Mouse (Mus musculus) embryo, embryonic 11 days (tissue): ENCODE measurements around the gene Uba52.

Source experiments
- DNase-seq: peaks from one replicate; pipeline ENCODE4 v3.0.0-alpha.2; 2015

Uba52 gene

DNA sequence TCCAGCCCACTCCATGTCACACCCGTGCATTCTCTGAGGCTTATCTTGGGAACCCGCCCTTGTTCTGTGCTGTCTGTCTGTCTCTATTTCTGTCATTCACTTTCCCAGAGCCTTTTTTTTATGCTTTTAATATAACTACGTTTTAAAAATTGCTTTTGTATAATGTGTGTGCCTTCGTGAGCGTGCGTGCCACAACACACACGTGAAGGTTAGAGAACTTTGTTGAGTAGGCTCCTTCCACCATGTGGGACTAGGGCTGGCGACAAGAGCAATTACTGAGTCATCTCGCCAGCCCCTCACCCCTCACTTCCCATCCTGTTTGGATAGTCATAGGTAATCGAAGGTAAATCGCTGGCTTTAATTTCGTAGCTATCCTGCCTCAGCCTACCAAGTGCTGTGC lies 8.1 kb downstream of the Uba52 start:
- DNase-seq: no peak

- DNase-seq: peak; percentile 34
These were observed 8.6 kb downstream of the Uba52 start for GRCm38 (mm10) chr8:70501820-70502529.

- DNase-seq: peak; percentile 20
These were observed 10.0 kb downstream of the Uba52 start for GRCm38 (mm10) chr8:70500386-70501301.

DNA sequence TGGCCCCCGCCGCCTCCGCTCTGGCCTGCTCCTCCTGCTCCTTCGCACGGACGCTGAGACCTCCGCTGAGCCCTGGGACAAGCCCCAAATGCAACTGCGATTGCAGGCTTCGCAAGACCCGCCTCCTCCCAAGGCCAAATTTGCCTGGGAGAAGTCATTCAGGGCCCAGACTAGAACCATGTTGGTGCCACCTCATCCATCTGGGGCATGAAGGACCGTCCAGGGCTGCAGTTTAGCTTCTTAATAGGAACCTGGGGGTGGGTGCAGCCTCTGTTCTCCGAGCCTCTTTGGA lies 14.9 kb downstream of the Uba52 start:
- peak; percentile 42 for DNase-seq

- peak; percentile 13 for DNase-seq
These were observed 15.4 kb downstream of the Uba52 start for GRCm38 (mm10) chr8:70495001-70495770.

DNA sequence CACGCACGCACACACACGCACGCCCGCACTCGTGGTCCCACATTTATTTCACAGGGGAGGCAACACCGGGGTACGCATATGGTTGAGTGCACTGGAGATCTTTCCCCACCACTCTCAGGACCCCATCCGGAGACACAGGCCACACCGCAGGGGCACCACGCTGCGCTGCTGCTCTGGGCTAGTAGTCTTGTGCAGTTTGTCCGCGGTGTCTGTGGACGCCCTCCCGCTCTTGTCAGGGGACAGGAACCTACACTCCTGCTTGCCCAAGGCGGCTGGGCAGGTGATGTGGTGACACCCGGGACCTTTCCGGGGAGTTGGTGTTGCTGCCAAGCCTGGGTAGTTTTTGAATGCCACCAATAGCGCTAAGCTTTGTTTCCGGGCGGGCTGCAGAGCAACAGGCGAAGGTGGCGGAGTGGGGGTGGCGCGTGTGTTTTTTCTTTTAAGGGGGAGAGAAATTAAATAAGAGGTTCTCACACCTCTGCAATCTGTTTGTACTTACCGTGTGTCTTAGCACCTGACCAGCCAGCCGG lies 16.1 kb downstream of the Uba52 start:
- DNase-seq: peak; percentile 21

GRCm38 (mm10) chr8:70493692-70494415 lies 16.7 kb downstream of the Uba52 start:
- peak; percentile 24 for DNase-seq

DNA sequence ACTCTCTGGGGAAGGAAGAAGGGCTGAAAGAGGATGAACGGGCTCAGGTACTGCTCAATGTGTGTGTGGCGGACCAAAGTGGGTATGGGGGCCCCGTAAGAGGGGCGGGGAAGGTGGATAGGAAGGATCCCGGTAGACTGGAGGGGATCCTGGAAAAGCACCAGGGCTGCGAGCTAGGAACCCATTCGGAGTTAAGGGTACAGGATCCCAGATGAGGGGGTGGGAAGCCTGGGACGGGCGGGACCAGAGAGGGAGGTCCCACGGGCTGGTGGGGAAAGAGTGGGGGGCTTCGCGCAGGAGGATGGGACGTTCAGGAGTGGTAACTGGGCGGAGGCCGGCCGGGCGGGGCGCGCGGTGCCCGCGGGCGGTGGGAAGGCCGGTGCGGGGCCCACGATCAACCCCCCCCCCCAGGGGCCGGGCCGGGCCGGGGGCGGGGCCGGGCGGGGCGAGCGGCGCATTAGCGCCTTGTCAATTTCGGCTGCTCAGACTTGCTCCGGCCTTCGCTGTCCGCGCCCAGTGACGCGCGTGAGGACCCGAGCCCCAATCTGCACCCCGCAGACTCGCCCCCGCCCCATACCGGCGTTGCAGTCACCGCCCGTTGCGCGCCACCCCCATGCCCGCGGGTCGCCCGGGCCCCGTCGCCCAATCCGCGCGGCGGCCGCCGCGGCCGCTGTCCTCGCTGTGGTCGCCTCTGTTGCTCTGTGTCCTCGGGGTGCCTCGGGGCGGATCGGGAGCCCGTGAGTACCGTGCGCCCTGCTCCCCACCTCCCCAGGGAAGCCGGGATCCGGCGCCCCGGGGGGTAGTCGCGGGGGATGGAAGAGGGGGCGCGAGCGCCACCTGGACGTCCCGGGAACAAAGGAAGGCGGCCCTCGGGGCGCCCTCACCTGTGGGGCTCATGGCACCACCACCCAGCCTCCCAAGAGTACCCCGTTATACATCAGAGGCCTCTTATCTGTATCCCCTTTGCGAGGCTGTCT lies 17.6 kb downstream of the Uba52 start, which contains the start of gene Crlf1:
Gene Crlf1, plus strand, starts transcription at position 495 of the 977 bp plus-strand sequence.
- DNase-seq: peak; percentile 41

DNA sequence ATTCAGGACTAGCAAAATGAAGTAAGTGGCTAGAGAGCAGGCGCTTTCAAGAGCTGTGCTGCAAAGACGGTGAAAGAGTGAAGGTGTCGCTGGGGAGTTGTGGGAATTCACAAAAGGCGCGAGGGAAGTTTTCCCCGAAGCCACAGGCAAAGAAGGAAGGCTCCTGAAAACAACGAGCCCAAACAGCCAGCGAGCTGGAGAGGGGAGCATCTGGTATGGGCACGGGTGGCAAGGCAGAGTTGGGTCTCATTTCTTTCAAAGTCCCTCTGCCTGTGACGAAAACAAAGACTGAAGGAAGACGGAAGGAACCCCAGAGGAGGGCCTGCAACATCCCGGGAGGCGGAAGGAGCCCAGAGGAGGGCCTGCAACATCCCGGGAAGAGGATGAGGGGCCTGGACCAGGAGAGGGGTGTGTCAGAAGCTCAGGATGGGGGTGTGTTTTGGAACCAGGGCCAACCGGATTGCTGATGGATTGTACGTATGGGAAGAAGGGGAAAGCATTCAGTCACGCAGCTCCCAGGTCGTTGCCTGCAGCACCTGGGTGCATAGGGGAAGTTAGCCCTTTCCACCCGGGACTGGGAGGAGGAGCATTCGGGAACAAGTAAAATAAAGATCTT lies 19.6 kb downstream of the Uba52 start:
- peak; percentile 40 for DNase-seq

- peak; percentile 39 for DNase-seq
These were observed 20.3 kb downstream of the Uba52 start for GRCm38 (mm10) chr8:70490061-70490879.

DNA sequence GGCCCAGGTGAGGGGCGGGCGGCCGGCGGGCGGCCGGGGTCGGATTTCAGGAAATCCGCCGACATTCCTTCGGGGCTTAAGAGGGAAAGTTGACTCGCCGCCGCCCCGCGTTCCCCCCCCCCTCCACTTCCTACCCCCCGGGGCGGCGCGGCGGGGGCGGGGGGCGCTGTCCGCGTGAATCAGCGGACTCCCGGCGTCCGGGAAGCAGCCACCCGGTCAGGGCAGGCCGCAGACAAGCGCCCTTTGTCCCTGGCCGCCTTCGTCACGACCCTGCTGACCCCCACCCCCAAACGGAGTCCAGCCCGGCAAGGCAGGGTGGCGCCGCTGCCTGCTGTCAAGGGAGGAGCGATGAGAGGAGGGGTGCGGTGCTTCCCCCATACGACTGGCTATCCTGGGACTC lies 21.0 kb downstream of the Uba52 start:
- peak; percentile 57 for DNase-seq

DNA sequence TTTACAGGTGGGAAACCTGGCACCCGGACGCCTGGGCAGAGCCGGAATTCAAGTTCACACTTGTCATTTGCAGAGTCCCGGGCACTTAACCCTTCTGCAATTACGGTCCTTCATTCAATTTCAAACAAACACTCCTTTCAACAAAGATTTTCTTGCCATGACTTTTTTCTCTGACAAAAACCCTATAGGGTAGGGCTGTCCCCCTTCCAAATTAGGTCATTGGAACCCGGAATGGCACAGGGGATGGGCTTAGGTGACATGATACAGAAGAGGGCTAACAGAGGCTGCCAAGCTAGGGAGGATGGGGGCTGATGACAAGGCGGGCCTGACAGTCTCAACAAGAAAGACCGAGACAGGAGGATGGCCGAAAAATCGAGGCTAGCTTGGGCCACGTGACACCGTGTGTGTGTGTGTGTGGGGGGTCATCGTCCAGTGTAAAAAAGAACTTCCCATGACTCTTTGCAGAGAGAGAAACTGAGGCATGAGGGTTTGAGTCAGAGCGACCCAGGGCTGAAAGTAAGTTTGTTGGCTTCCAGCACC lies 21.6 kb downstream of the Uba52 start:
- DNase-seq: peak; percentile 39

GRCm38 (mm10) chr8:70487993-70488796 lies 22.4 kb downstream of the Uba52 start:
- peak; percentile 82 for DNase-seq

- peak; percentile 45 for DNase-seq
These were observed 23.6 kb downstream of the Uba52 start, which contains the start of gene Tmem59l for GRCm38 (mm10) chr8:70486941-70487520. Gene Tmem59l (minus strand): TSS chr8:70487358.

DNA sequence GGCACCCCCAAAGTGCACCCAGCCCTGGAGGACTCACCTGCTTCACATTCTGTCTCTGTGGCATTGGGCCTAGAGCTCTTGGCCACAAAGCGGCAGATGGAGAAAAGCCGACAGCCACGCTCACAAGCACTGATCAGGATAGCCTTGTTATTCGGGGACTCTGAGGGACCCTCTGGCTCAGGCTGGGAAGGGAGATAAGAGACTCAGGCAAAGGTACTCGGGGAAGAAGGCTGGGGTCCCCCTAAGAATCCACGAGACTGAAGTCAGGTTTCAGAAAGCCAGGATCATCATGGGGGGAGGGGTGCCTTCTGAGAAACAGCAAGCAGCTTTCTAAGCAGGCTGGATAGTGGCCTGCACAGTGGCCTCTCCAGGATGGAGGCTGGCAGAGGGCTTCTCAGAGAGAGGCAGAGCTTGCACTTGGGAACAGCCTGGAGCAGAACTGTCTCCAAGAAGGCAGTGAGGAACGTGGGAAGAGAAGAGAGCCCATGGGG lies 24.4 kb downstream of the Uba52 start:
- no peak for DNase-seq

- DNase-seq: no peak
These were observed 27.7 kb downstream of the Uba52 start for GRCm38 (mm10) chr8:70482943-70483342.

DNA sequence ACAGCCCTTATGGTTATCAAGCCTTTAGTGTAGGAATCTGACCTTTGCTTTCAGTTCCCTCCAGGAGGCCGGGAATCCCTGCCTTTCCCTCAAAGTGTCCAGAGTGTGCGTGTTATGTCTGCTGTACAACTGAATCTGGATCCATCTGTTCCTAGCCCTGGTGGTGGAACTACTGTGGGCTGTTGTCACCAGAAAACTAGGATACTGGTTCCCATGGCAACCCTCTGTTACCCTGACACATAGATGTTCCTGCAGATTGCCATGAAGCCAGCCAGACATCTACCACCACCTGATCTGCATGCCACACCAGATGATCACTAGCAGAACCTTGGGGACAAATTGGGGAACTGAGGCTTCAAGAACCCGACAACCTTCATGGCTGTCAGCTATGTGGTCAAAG lies 28.7 kb downstream of the Uba52 start:
- no peak for DNase-seq
